Mouse (Mus musculus) liver, embryonic 16.5 days (tissue): Measurements from ENCODE around the gene Zfp239. TPM values are rescaled to one million over a fixed set of nuclear protein-coding genes. Genes with fewer than 3 reads are reported as not detected.

Source experiments
- ATAC-seq: fragments of 200-750 bp; cut with Nextera tagmentation; 2 replicates; pipeline ENCODE4 v1.8.0; 2017; ENCODE audit warnings: low read depth, mild to moderate bottlenecking, moderate number of reproducible peaks, moderate library complexity
- H3K27ac ChIP-seq: fragments of 300-500 bp; sonication (generic); 2 replicates; pipeline ENCODE4 v1.5.1; 2014; ENCODE audit warnings: mild to moderate bottlenecking, low read length
- H3K27me3 ChIP-seq: fragments of 300-500 bp; sonication (generic); 2 replicates; pipeline ENCODE4 v1.6.1; 2014; ENCODE audit warnings: low read depth, low read length, mixed read lengths; ENCODE audit not compliant: control insufficient read depth, insufficient read depth
- H3K36me3 ChIP-seq: fragments of 300-500 bp; sonication (generic); 2 replicates; pipeline ENCODE4 v1.6.1; 2014; ENCODE audit warnings: mild to moderate bottlenecking; ENCODE audit not compliant: control insufficient read depth, insufficient read depth
- H3K4me1 ChIP-seq: fragments of 300-500 bp; sonication (generic); 2 replicates; pipeline ENCODE4 v1.6.1; 2014; ENCODE audit warnings: low read depth, low read length, mixed read lengths; ENCODE audit not compliant: control insufficient read depth
- H3K4me2 ChIP-seq: fragments of 300-500 bp; sonication (generic); 2 replicates; pipeline ENCODE4 v1.6.1; 2014; ENCODE audit warnings: low read depth, low read length, mixed read lengths
- H3K4me3 ChIP-seq: fragments of 300-500 bp; sonication (generic); 2 replicates; pipeline ENCODE4 v1.5.1; 2014; ENCODE audit warnings: low read depth, mild to moderate bottlenecking, low read length
- H3K9ac ChIP-seq: fragments of 300-500 bp; sonication (generic); 2 replicates; pipeline ENCODE4 v1.6.1; 2014; ENCODE audit warnings: low read depth, low read length
- H3K9me3 ChIP-seq: fragments of 300-500 bp; sonication (generic); replicated peaks from 2 replicates; pipeline ENCODE4 v1.6.1; 2016; ENCODE audit warnings: low read length; ENCODE audit not compliant: control insufficient read depth
- WGBS: fragments of 180-500 bp; shearing (Covaris S2); extraction: QIAGEN DNeasy Blood & Tissue Kit; methylation state at CpG from one replicate; pipeline ENCODE4 v1.1.7; 2014; ENCODE audit not compliant: insufficient replicate concordance; 5-methylcytosine and 5-hydroxymethylcytosine counted together
- polyA plus RNA-seq: library from polyadenylated mRNA; unstranded; fragments of >200 nt; fragmentation: Nextera tagmentation; extraction: Ambion mirVana; gene quantifications from 2 replicates; pipeline ENCODE4 v1.2.1, GENCODE M21; 2015

Gene Zfp239
- 1.7 and 2.3 TPM in 2 replicates for polyA plus RNA-seq

DNA sequence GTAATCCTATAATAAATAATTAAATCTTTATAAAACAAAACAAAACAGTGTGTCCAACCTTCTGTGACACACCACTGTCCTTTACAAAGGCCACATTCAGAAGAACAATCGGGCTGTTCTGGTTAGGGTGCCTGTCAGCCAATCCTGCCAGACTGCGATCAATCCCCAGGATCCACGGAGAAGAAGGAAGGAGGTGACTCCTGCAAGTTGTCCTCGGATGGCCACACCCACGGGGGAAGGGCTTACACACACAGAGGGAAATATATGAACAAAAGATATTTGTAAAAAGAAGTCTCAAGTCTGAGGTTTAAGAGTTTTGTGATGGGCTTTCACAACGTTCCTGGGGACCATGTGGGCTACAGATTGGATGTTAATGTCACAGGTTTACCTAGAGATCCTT is at the start of gene Zfp239:
Gene Zfp239 (plus strand): TSS at position 253 of the 400 bp plus-strand sequence.
- H3K36me3 ChIP-seq, result no peaks in the 10 kb centered on the region
- H3K4me1 ChIP-seq, result peaks cover 11% of the 10 kb centered on the region
- H3K4me3 ChIP-seq, result peak within 1 kb of the TSS; percentile 77
- H3K4me2 ChIP-seq, result peak within 1 kb of the TSS; percentile 99
- peak; percentile 58 for ATAC-seq
- no peaks in the 10 kb centered on the region for H3K27me3 ChIP-seq
- WGBS, result 41% methylated on average over 6 of the region's 6 CpGs
- no peaks in the 10 kb centered on the region for H3K9me3 ChIP-seq
- peak within 1 kb of the TSS; percentile 70 for H3K27ac ChIP-seq
- H3K9ac ChIP-seq, result peak within 1 kb of the TSS; percentile 69

DNA sequence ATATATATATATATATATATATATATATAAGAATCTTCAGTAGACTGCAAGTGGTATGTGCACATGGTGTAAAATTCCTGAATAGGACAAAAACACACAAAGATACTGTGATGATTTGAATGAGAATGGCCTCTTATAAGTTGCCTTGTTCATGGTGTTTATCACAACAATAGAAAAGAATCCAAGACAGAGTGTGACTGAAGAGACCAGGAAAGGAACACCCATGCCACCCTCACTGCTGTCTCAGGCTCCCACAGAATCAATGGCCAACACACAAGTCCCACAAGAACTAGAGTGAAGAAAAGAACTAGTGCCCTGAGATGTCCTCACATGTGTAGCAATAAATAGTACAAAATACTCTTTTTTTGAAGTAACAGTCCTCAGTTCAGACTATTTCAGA is 47.2 kb upstream of the Zfp239 start:
- Histone ChIP-seq H3K9ac (no peak overlapping the region), H3K27ac (no peak overlapping the region), H3K4me1 (no peaks in the 10 kb centered on the region), H3K9me3 (no peaks in the 10 kb centered on the region), H3K36me3 (no peaks in the 10 kb centered on the region), H3K4me3 (no peak overlapping the region), H3K27me3 (no peaks in the 10 kb centered on the region), H3K4me2 (no peak overlapping the region)
- no peak for ATAC-seq

DNA sequence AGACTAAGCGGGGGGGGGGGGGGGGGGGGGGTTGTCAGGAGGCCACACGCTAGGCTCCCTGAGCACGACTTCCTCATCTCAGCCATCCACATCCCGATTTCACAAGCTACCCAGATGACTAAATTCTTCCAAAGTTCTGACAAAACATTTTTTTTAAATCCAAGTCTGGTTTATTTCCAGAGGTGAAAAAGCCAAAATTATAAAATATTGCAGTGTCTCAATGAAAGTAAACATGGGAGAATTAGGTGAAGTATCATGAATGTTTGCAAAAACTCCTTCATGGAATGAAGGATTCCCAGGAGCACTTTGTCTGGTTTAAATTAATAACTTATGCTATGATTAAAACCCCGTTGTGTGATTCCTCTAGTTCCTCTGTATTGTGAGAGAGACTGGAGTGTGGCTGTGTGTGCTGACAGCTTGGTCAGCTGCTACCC is 44.8 kb upstream of the Zfp239 start:
- 28% methylated on average over 4 of the region's 5 CpGs for WGBS
- H3K9me3 ChIP-seq, result no peaks in the 10 kb centered on the region
- H3K4me3 ChIP-seq, result no peak overlapping the region
- no peaks in the 10 kb centered on the region for H3K4me1 ChIP-seq
- no peaks in the 10 kb centered on the region for H3K36me3 ChIP-seq
- H3K27me3 ChIP-seq, result no peaks in the 10 kb centered on the region
- no peak overlapping the region for H3K4me2 ChIP-seq
- ATAC-seq, result no peak
- no peak overlapping the region for H3K27ac ChIP-seq
- H3K9ac ChIP-seq, result no peak overlapping the region

DNA sequence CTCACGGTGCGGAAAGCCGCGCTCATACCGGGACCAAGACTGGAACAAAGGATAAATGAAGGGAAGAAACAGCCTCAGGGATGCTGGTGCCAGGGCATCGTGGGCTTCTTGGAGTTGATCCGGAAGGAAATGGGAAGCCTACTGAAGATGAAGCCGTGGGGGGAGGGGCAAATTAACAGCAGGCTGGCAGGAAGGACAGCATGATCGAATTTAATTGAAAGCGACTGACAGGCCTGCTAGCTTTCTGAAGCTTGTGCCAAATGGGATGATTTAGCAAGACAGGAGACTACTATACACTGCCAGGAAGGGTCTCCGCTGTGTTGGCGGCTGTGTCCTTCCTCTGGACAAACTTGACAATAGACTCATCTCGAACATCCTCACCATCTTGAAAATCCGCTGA is 41.6 kb upstream of the Zfp239 start:
- Histone ChIP-seq H3K27me3 (no peaks in the 10 kb centered on the region), H3K9ac (no peak overlapping the region), H3K27ac (no peak overlapping the region), H3K4me1 (no peaks in the 10 kb centered on the region), H3K4me2 (no peak overlapping the region), H3K36me3 (no peaks in the 10 kb centered on the region), H3K9me3 (no peaks in the 10 kb centered on the region), H3K4me3 (no peak overlapping the region)
- ATAC-seq, result no peak
- 73% methylated on average over 14 of the region's 14 CpGs for WGBS

DNA sequence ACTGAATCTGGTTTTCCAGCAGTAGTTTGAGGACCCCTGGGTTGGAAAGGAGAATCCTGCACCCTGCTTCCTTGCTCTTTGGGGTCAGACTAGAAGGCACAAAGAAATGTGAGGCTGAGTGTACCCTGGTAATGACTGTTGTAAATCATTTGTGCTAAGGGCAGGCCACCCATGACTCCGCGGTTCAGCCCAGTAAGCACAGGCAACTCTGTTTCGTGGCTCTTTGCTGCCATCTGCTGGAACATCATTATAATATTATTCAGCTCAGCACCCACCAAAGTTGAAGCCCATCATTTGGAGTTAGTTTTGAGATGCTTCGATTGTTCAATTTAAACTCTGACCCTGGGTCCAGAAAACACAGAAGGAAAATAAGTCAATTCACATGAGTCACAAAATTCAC is 36.5 kb upstream of the Zfp239 start:
- WGBS, result 12% methylated on average over 4 of the region's 4 CpGs
- Histone ChIP-seq H3K9ac (no peak overlapping the region), H3K9me3 (no peaks in the 10 kb centered on the region), H3K4me2 (no peak overlapping the region), H3K36me3 (no peaks in the 10 kb centered on the region), H3K4me3 (no peak overlapping the region), H3K27ac (no peak overlapping the region), H3K27me3 (no peaks in the 10 kb centered on the region), H3K4me1 (peaks cover 3% of the 10 kb centered on the region)
- ATAC-seq, result peak; percentile 53

DNA sequence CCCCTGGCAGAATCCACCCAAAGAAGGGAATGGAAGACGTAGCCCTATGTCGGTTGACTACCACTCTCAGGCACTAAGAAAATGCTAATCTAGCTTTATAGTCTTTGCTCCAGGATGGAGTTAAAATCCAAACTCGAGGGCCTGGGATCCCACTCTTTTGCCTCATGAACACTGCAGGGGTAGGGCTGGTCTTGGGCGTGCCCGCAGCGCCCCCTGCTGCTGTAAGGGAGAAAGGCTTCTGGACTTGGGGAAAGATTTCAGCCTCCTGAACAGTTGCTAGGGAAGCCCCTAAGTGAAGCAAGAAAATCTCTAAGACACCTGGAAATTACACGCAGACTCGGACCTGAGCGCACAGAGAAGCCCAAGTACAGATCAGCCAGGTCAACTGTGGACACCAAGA is 33.6 kb upstream of the Zfp239 start:
- no peaks in the 10 kb centered on the region for H3K36me3 ChIP-seq
- no peaks in the 10 kb centered on the region for H3K9me3 ChIP-seq
- WGBS, result 15% methylated on average over 9 of the region's 9 CpGs
- ATAC-seq, result no peak; the same call in 1 of the 2 replicates
- H3K4me3 ChIP-seq, result no peak overlapping the region
- no peaks in the 10 kb centered on the region for H3K27me3 ChIP-seq
- H3K9ac ChIP-seq, result no peak overlapping the region
- peaks cover 3% of the 10 kb centered on the region for H3K4me1 ChIP-seq
- no peak overlapping the region for H3K27ac ChIP-seq
- no peak overlapping the region for H3K4me2 ChIP-seq

DNA sequence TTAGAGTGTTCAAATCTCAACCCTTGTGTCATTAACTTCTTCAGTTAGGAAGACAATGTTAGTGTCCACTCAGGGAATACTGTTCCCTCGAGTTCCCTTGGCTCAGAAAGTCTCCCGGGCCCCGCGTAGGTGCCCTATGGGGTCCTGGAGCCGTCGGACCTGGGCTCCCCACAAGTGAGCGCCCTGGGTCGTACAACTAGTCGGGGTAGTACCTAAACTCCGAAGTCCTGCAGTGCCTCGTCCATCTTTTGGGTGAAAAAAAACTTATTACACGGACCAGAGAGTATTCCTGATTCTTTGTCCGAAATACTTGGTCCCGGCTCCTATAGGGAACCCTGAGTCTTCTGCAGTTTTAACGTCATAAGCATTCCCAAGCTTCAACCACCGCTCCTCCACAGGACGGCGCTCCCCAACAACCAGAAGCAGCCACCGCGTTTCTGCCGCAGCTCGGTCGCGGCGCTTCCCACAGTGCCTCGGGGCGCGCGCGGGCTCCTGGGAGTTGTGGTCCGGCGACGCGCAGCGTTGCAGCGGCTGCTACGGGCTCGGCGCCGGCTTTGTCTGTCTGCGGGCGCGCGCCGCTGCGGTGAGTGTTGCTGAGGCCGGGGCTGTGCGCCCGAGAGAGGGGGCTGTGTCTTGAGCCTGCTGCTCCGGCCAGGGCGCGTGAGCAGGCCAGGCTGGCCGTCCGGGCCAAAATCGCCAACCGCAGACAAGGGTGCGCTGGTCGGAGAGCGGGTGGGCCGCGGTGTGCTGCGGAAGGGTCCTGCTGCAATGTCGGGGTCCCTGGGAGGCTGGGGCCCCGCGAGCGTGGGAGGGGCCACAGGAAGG is 21.0 kb upstream of the Zfp239 start, which contains the start of gene Zfp637:
Gene Zfp637 (plus strand): TSS at position 495 of the 825 bp plus-strand sequence.
- peak within 1 kb of the TSS; percentile 92 for H3K27ac ChIP-seq
- no peaks in the 10 kb centered on the region for H3K9me3 ChIP-seq
- no peaks in the 10 kb centered on the region for H3K27me3 ChIP-seq
- peak within 1 kb of the TSS; percentile 97 for H3K4me3 ChIP-seq
- H3K4me2 ChIP-seq, result peak within 1 kb of the TSS; percentile 84
- H3K36me3 ChIP-seq, result peaks cover 11% of the 10 kb centered on the region
- peak within 1 kb of the TSS; percentile 95 for H3K9ac ChIP-seq
- peak; percentile 94 for ATAC-seq
- WGBS, result under 1% methylated on average over 66 of the region's 66 CpGs
- peaks cover 32% of the 10 kb centered on the region for H3K4me1 ChIP-seq

DNA sequence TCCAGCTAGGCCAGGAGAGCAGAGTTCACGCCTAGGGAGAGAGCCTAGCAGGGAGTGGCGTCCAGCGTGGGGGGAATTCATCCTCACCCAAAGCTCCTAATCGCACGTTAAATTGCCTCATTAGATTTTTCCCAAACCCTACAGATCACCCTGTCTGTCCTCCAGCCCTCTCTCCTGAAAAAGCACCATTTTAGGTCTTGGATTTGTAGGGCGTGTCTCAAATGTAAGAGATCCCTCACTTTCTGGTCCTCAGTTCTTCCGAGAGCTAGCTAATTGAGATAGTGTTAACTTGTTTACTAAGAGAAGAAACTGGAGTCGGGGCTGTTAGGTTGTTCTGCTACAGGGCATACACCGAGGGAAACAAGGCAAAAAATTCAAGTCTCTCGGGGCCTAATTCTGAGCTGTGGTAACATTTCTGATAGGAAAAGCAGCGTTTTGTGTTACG is 20.4 kb upstream of the Zfp239 start:
- ATAC-seq, result peak; percentile 75
- peaks cover 11% of the 10 kb centered on the region for H3K36me3 ChIP-seq
- peaks cover 32% of the 10 kb centered on the region for H3K4me1 ChIP-seq

DNA sequence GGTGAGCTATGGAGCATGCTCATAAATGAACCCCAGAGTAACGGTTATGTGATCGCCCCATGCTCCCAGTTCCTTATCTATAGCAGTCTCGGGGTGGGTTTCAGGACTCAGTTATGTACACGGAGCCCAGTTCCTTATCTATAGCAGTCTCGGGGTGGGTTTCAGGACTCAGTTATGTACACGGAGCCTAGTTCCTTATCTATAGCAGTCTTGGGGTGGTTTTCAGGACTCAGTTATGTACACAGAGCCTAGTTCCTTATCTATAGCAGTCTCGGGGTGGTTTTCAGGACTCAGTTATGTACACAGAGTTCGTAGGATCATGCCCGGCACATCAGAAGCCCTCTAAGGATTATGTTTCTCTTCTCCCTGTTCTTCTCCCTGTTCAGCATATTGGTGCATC is 17.3 kb upstream of the Zfp239 start:
- H3K4me2 ChIP-seq, result peak overlapping the region; percentile 22; the same call in 1 of the 2 replicates
- H3K9me3 ChIP-seq, result no peaks in the 10 kb centered on the region
- H3K27me3 ChIP-seq, result no peaks in the 10 kb centered on the region
- peaks cover 32% of the 10 kb centered on the region for H3K4me1 ChIP-seq
- no peak overlapping the region for H3K4me3 ChIP-seq
- H3K9ac ChIP-seq, result peak overlapping the region; percentile 24; the same call in 1 of the 2 replicates
- peak; percentile 18; the same call in 1 of the 2 replicates for ATAC-seq
- peak overlapping the region; percentile 72 for H3K27ac ChIP-seq
- WGBS, result 15% methylated on average over 9 of the region's 9 CpGs
- H3K36me3 ChIP-seq, result peaks cover 11% of the 10 kb centered on the region

More for the DNA sequence above, 20.4 kb upstream of the Zfp239 start:
- peak overlapping the region; percentile 92 for H3K27ac ChIP-seq
- peak overlapping the region; percentile 84 for H3K4me2 ChIP-seq
- peak overlapping the region; percentile 97 for H3K4me3 ChIP-seq
- H3K27me3 ChIP-seq, result no peaks in the 10 kb centered on the region
- H3K9me3 ChIP-seq, result no peaks in the 10 kb centered on the region
- peak overlapping the region; percentile 95 for H3K9ac ChIP-seq
- WGBS, result 3% methylated on average over 12 of the region's 12 CpGs
